Mouse (Mus musculus): ENCODE measurements around the gene Map3k14. TPM values are rescaled to one million over a fixed set of nuclear protein-coding genes. Genes with fewer than 3 reads are reported as not detected.

The Map3k14 gene
- total and polyA plus RNA-seq, 3 experiments = 0.39 to 0.99 TPM; not detected in 1

- TF ChIP-seq RCOR1 (IDR thresholded peaks at IDR 0.05; ENCODE audit: low read depth, low read length) (no peak), EP300 (IDR thresholded peaks at IDR 0.05; ENCODE audit: low read depth in 1 of 2, low read length in 2 of 2) (peak; percentile 24 to 49; a peak in 3 of 4 replicates), TAL1 (IDR thresholded peaks at IDR 0.05; ENCODE audit: low read length) (peak; percentile 65), POLR2AphosphoS2 (IDR thresholded peaks at IDR 0.05; ENCODE audit: low read length) (no peak), MYC (IDR thresholded peaks at IDR 0.05; ENCODE audit: low read depth, low read length) (no peak)
These were observed 51.9 kb downstream of the Map3k14 start (continued) for GRCm38 (mm10) chr11:103215355-103215754.

DNA sequence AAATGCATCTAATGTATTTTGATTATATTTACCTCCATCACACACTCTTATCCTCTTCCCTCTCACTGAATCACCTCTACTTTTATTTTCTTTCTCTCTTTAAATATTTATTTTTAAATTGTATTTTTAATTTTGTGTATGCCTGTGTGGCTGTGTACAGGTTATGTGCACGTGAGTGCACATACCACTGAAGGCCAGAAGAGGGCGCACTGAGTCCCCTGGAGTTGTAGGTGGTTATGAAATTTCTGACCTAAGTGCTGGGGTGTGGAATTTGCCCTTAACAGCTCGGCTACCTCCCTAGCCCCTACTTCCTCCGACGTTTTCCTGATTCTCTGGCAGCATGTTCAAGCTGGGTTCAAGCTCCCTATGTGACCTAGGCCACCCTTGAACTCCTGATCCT lies 53.6 kb downstream of the Map3k14 start:
- H3K27ac ChIP-seq (ENCODE audit: control insufficient read depth, low read depth, low read length) = no peak overlapping the region
- no peaks in the 10 kb centered on the region for H3K79me2 ChIP-seq (ENCODE audit: control insufficient read depth, insufficient read depth, low read length, poor library complexity)
- peaks cover 0 to 4% of the 10 kb centered on the region in 2 experiments; a peak in 1 of 4 replicates for H3K36me3 ChIP-seq (ENCODE audit: control insufficient read depth in 1 of 2, insufficient read depth in 2 of 2, low read length in 2 of 2)
- peak; percentile 17 for DNase-seq (ENCODE audit: low read depth, low spot score)
- TF ChIP-seq CTCF (IDR thresholded peaks at IDR 0.05 in 2 of 3, conservative IDR thresholded peaks at IDR 0.05 in 1 of 3; ENCODE audit: control insufficient read depth in 1 of 3, insufficient read depth in 1 of 3, low read depth in 2 of 3, low read length in 3 of 3, poor library complexity in 1 of 3, severe bottlenecking in 1 of 3) (peak; percentile 29 to 49 (median 41); a peak in 5 of 6 replicates), MYC (IDR thresholded peaks at IDR 0.05; ENCODE audit: low read depth, low read length) (no peak)
- no peaks in the 10 kb centered on the region; a peak in 1 of 4 replicates for H3K4me1 ChIP-seq (ENCODE audit: control insufficient read depth in 1 of 2, insufficient read depth in 2 of 2, low read length in 2 of 2)
- no peaks in the 10 kb centered on the region for H3K27me3 ChIP-seq (ENCODE audit: control insufficient read depth in 1 of 2, insufficient read depth in 2 of 2, low read length in 2 of 2)
- H3K4me3 ChIP-seq (ENCODE audit: control insufficient read depth in 1 of 2, insufficient read depth in 1 of 2, low read depth in 2 of 2, low read length in 2 of 2) = no peak overlapping the region
- no peaks in the 10 kb centered on the region for H3K9me3 ChIP-seq (replicated peaks; ENCODE audit: insufficient read depth, low read length)
- H3K9ac ChIP-seq (ENCODE audit: control insufficient read depth, low read depth, low read length, poor library complexity, severe bottlenecking) = no peak overlapping the region

GRCm38 (mm10) chr11:103210291-103210690 lies 57.0 kb downstream of the Map3k14 start:
- no peak overlapping the region for H3K27ac ChIP-seq (ENCODE audit: control insufficient read depth, low read depth, low read length)
- no peaks in the 10 kb centered on the region for H3K79me2 ChIP-seq (ENCODE audit: control insufficient read depth, insufficient read depth, low read length, poor library complexity)
- DNase-seq (ENCODE audit: low read depth, low spot score) = peak; percentile 29
- no peaks in the 10 kb centered on the region for H3K9me3 ChIP-seq (replicated peaks; ENCODE audit: insufficient read depth, low read length)
- no peak overlapping the region for H3K4me3 ChIP-seq (ENCODE audit: control insufficient read depth in 1 of 2, insufficient read depth in 1 of 2, low read depth in 2 of 2, low read length in 2 of 2)
- H3K36me3 ChIP-seq (ENCODE audit: control insufficient read depth in 1 of 2, insufficient read depth in 2 of 2, low read length in 2 of 2) = peaks cover 0 to 4% of the 10 kb centered on the region in 2 experiments; a peak in 1 of 4 replicates
- TF ChIP-seq SMC3 (IDR thresholded peaks at IDR 0.05; ENCODE audit: low read depth, low read length) (no peak), NELFE (IDR thresholded peaks at IDR 0.05; ENCODE audit: low read depth, low read length) (no peak), ZKSCAN1 (IDR thresholded peaks at IDR 0.05; ENCODE audit: low read depth, low read length) (no peak), ZC3H11A (IDR thresholded peaks at IDR 0.05; ENCODE audit: low read depth, low read length) (no peak), MEF2A (IDR thresholded peaks at IDR 0.05; ENCODE audit: extremely low read depth, insufficient replicate concordance, low read depth, low read length, poor library complexity, severe bottlenecking) (no peak), ELF1 (IDR thresholded peaks at IDR 0.05; ENCODE audit: low read depth, low read length) (no peak), GABPA (IDR thresholded peaks at IDR 0.05; ENCODE audit: low read depth, low read length) (no peak), RAD21 (IDR thresholded peaks at IDR 0.05; ENCODE audit: low read depth, low read length) (no peak), ZNF384 (IDR thresholded peaks at IDR 0.05; ENCODE audit: low read depth, low read length) (no peak)
- no peak overlapping the region for H3K9ac ChIP-seq (ENCODE audit: control insufficient read depth, low read depth, low read length, poor library complexity, severe bottlenecking)
- no peaks in the 10 kb centered on the region; a peak in 1 of 4 replicates for H3K4me1 ChIP-seq (ENCODE audit: control insufficient read depth in 1 of 2, insufficient read depth in 2 of 2, low read length in 2 of 2)
- H3K27me3 ChIP-seq (ENCODE audit: control insufficient read depth in 1 of 2, insufficient read depth in 2 of 2, low read length in 2 of 2) = peaks cover 0 to 3% of the 10 kb centered on the region in 2 experiments; a peak in 1 of 4 replicates

Measured in MEL (cell line).